Mouse (Mus musculus): ENCODE results near the gene Ppp1r1c.
"Not testable (repeated sequence)": the region's sequence is repeated elsewhere in the genome, so short reads cannot be mapped to it uniquely, and the experiment has no call there.

The Ppp1r1c gene

GRCm38 (mm10) chr2:79751685-79752084 lies 44.1 kb downstream of the Ppp1r1c start:
- no peak for DNase-seq

- peak; percentile 28 for DNase-seq
Observed at GRCm38 (mm10) chr2:79760018-79760417, 52.4 kb downstream of the Ppp1r1c start.

DNA sequence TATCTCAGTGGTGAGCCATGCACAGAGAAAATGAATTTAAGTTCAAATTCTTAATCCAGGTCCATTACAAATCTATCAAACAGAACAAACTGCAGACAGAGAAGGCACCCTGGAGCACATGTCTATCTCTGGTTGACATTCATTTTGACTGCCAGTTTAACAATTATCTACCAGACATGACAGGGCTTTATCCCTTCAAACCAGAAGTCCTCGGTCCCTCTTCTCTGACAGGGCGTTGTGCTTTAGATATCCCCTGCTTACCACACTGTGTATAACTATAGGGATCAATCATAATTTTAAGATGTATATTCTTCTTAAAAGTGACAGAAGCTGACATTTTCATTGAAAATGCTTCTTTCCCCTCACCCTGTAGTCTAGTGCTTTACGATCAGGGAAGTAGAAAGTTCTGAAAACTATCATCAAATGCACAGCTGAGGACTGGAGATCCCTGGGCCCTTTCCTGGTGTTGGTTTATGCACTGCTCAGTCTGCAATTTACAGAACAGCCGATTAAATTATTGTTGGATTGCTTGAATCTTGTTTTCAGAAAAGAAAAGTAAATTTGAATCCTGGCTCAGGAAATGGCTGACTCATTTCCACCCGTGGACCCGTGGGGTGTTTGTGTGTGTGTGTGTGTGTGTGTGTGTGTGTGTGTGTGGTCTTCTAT lies 55.3 kb downstream of the Ppp1r1c start:
- DNase-seq: no peak

GRCm38 (mm10) chr2:79765032-79765431 lies 57.5 kb downstream of the Ppp1r1c start:
- DNase-seq: no peak

GRCm38 (mm10) chr2:79765723-79766122 lies 58.1 kb downstream of the Ppp1r1c start:
- DNase-seq: no peak

GRCm38 (mm10) chr2:79768625-79769024 lies 61.0 kb downstream of the Ppp1r1c start:
- no peak for DNase-seq

DNA sequence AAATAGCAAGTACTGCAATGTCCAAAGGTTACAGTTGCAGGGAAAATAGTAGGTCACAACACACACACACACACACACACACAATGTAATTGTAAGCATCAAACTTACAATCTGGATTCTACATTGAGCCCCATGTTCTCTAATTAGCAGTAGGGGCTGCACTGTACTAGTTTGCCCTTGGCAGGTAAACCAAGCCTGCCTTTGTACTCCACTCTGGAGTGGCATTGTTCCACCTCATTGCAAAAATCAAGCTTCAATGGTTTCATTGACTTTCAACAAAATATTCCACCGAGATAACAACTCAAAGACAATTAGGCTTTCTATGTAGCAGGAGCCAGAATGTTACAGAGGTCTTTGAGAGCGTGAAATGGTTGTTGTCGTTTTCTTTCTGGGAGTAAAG lies 62.7 kb downstream of the Ppp1r1c start:
- no peak for DNase-seq

DNA sequence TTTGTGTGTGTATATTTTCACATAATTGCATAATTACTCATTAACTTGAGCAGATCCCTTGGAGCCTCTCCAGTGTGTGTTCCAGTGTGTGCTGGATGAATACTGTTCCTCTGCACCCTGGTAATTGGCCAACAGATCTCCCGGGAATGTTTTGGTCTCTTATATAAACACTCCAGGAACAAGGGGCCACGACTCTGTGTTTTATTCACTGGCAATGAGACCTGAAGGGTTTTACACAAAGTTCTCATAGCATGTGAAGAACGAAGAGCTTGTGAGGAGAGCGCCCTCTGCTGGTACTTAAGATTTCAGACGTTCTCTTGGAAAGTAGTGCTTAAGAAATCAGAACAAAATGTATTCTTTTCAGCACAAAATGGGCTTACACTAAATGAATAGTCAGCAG lies 66.8 kb downstream of the Ppp1r1c start:
- DNase-seq: peak; percentile 85

DNA sequence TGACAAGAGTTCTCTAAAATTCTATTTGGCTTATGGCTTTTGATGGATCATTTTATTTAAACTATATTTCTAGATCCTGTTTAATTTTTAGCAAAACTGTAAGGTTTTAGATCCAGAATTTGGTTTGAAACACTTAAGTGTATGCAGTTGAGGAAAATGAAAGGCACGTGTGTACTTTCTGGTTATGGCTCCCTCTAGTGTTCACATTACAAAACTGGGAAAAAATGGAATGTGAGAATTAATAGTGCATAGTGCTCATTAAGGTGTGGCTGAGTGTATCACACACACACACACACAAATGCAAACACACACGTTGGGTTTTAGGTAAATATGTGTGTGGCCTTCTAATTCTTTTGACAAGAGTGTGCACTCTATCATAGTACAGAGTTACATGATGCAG lies 70.2 kb downstream of the Ppp1r1c start:
- DNase-seq: no peak

- DNase-seq: no peak
Observed at GRCm38 (mm10) chr2:79780772-79781171, 73.2 kb downstream of the Ppp1r1c start.

GRCm38 (mm10) chr2:79785541-79786134 lies 78.1 kb downstream of the Ppp1r1c start:
- no peak for DNase-seq

GRCm38 (mm10) chr2:79786467-79786866 lies 78.9 kb downstream of the Ppp1r1c start:
- DNase-seq: no peak

GRCm38 (mm10) chr2:79793186-79793585 lies 85.6 kb downstream of the Ppp1r1c start:
- no peak for DNase-seq

DNA sequence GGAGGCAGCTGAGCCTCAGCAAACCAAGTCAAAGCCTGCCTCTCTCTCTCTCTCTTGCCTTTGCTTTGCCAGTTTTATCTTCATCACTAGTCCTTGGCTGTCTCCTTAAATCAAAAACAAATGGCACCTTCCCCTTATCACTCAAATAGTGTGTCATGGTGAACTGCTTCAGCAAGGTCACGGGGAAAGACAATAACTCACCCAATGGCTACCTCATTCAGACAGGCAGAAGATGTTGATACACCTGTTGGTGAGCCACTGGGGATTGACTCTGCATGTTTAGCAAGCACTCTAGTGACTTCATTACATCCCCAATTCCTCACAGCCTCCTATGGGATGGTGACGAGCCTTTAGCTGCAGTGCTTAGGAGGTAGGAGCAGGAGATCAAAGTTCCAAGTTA lies 89.9 kb downstream of the Ppp1r1c start:
- DNase-seq: no peak

GRCm38 (mm10) chr2:79798627-79799026 lies 91.0 kb downstream of the Ppp1r1c start:
- no peak for DNase-seq

DNA sequence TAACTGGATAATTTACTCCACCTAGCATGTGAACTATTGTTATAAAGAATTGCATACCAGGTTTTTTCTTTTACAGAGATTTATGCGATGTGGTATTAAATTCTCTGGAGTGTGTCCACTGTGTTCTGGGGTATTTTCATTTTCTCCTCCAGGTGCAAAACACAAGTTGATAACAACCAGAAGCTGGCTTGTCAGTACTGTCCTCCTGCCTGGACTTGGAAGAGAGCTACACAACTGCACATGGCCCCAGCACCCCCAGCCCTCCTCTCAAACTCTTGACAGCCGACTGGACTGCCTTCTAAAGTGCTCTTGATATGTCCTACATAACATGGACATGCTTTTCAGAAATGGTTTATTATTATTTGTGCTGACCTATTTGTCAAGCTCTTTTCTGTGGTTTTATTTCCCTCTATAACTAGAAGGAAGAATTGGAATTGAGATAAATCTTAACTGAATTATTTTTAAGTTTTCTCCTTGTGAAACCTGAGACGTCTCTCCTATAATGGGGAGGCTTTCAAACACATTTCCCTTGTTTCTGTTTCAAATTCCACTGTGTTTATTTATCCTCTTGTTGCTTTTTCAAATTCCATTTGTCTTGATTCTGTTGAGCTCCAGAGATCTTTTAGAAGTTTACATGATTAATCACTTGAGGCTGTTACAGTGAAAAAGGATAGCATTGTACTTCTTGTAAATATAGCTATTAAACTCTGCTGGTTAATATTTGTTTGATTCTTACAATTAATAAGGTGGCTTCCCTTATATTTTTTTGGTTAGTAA lies 108.3 kb downstream of the Ppp1r1c start:
- no peak for DNase-seq

DNA sequence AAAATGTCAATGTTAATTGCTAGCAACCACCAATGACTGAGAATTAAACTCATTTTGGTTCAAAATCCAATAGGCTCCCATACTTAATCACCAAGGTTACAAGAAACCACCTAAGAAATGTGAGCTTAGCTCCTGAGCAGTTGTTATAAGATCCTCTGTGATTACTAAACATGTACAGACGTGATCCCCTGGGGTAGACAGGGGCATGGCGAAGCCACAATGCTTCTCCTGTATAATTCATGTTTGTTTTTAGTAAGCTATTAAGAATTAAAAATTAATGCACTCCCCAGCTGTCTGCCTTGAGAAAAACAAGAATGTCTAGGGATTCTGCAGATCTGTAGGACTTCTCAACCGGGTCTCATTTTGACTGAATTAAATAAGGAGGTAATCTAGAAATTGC lies 112.0 kb downstream of the Ppp1r1c start:
- no peak for DNase-seq

DNA sequence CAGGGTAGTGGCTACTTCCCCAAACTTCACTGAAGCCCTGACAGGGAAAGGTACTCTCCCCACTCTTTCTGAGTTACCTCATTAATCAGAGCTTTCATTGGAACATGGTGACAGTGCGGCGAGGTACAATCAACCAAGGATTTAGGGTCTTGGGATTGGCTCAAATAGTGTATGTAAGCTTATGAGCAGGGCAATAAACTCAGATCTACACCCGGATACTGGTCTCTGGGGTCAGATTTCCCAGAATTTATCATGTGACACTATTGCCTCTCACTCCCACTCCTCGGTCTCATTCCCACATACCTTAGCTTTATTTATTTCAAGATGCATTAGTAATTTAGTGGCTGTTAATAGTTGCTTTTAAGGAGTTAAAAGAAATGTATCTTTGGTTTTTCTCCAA lies 118.3 kb downstream of the Ppp1r1c start:
- no peak for DNase-seq

- DNase-seq: no peak
Observed at GRCm38 (mm10) chr2:79839090-79839489, 131.5 kb downstream of the Ppp1r1c start.

DNA sequence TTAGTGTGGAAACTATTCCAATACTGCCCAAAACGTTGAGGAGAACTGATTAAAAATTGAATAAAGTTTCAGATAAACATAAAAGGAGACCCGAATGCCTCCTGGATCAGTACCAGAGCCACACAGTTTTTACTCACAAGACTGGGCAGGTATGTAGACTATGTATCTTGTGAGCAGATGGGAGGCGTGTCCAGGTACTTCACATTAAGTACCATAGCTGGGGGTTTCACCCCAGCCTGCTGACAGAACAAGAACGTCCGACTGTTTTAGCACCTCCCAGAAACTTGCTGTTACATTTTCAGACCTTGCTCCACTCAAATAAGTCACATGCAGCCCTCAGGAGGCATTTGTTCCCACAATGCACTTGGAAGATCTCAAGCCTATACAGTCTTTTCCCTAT lies 131.9 kb downstream of the Ppp1r1c start:
- no peak for DNase-seq

- not testable (repeated sequence) for DNase-seq
Observed at GRCm38 (mm10) chr2:79847396-79847795, 139.8 kb downstream of the Ppp1r1c start.

- DNase-seq: no peak
Observed at GRCm38 (mm10) chr2:79856874-79857273, 149.3 kb downstream of the Ppp1r1c start.

DNA sequence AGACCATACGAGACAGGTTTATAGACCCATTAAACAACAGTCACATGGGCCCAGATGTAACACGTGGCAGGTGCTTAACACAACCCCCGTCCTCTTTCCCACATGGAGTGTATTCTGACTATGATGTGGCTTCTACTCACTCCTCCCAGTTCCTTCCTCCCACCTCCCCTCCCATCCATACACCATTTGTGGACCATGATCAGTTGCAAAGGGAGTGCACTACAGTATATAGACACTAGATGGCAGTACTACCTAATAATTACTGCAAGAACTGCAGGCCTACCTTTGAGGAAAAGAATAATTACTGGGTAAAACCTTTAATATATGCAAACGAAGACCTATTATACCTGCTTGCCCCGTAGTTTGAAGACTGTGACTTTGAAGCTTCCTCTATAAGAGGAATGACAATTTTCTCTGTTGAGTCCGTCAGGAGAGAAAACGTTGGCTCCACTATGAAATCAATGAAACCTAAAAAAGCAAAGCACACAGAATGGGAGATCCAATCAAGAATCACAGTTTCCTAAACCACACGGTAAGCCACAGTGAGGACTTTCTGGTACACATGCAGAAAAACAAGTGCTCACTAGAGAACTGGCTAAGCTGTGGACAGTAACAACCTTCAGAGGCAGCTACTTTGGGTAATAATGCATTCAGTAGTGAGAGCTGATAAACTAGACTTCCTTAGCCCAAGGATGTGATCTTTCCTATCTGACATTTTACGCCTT lies 157.9 kb downstream of the Ppp1r1c start:
- no peak for DNase-seq

Data from right cerebral cortex, postnatal 14 days (tissue).